Mouse (Mus musculus) effector memory CD4-positive, alpha-beta T cell, adult 7 months (primary cell): ENCODE results near the gene Gm21970. TPM values are rescaled to one million over a fixed set of nuclear protein-coding genes. Genes with fewer than 3 reads are reported as not detected.

Experiments
- polyA plus RNA-seq: library from polyadenylated mRNA; unstranded; fragments of 100-300 nt; shearing (Covaris generic); gene quantifications from one replicate; pipeline ENCODE4 v1.2.1, GENCODE M21; 2017

Gene Gm21970
- not detected for polyA plus RNA-seq

GRCm38 (mm10) chr16:91391421-91391820, at the start of gene Gm21970:
Gene Gm21970 (plus strand): TSS chr16:91391721.

GRCm38 (mm10) chr16:91372577-91373472, 18.7 kb upstream of the Gm21970 start, which contains the start of gene Ifnar2:
Gene Ifnar2 (plus strand): TSS chr16:91372783.

GRCm38 (mm10) chr16:91405640-91406584, 14.4 kb downstream of the Gm21970 start, which contains the start of gene Il10rb:
Gene Il10rb (plus strand): TSS chr16:91406164.

Other genes starting within 250 kb of the Gm21970 start
- gene Olig2, start 166.3 kb upstream of the Gm21970 start, polyA plus RNA-seq: not detected
- not detected for gene Olig1, start 121.9 kb upstream of the Gm21970 start, polyA plus RNA-seq
- gene Ifnar2, start 18.9 kb upstream of the Gm21970 start, polyA plus RNA-seq: 175 TPM
- 93.1 TPM for gene Il10rb, start 14.4 kb downstream of the Gm21970 start, polyA plus RNA-seq
- 222 TPM for gene Ifnar1, start 93.5 kb downstream of the Gm21970 start, polyA plus RNA-seq
- gene Ifngr2, start 155.4 kb downstream of the Gm21970 start, polyA plus RNA-seq: 10.1 TPM
- 34.0 TPM for gene Tmem50b, start 206.1 kb downstream of the Gm21970 start, polyA plus RNA-seq
- 0.84 TPM for gene Dnajc28, start 227.3 kb downstream of the Gm21970 start, polyA plus RNA-seq